Mouse (Mus musculus) testis, adult 2 months (tissue): Measurements from ENCODE around the gene Arpc3. TPM values are rescaled to one million over a fixed set of nuclear protein-coding genes. Genes with fewer than 3 reads are reported as not detected.
"Not testable (repeated sequence)": the region's sequence is repeated elsewhere in the genome, so short reads cannot be mapped to it uniquely, and the experiment has no call there.

Experiments used
- H3K27ac ChIP-seq: fragments of 200-500 bp; 2 replicates; pipeline ENCODE4 v1.5.1; 2012; ENCODE audit warnings: low read depth, low read length; ENCODE audit not compliant: control insufficient read depth, insufficient read depth
- H3K27me3 ChIP-seq: fragments of 200-500 bp; 2 replicates; pipeline ENCODE4 v1.6.1; 2012; ENCODE audit warnings: mild to moderate bottlenecking, low read length, moderate library complexity; ENCODE audit not compliant: control insufficient read depth, insufficient read depth
- H3K36me3 ChIP-seq: fragments of 200-500 bp; 2 replicates; pipeline ENCODE4 v1.6.1; 2012; ENCODE audit warnings: mild to moderate bottlenecking, low read length; ENCODE audit not compliant: control insufficient read depth, insufficient read depth
- H3K4me1 ChIP-seq: fragments of 200-500 bp; 2 replicates; pipeline ENCODE4 v1.6.1; 2012; ENCODE audit warnings: low read length; ENCODE audit not compliant: control insufficient read depth, insufficient read depth
- H3K4me3 ChIP-seq: fragments of 200-500 bp; 2 replicates; pipeline ENCODE4 v1.5.1; 2012; ENCODE audit warnings: low read depth, mild to moderate bottlenecking, low read length, moderate library complexity, mixed read lengths; ENCODE audit not compliant: control insufficient read depth
- CTCF ChIP-seq: fragments of 200-500 bp; IDR thresholded peaks from 2 replicates; pipeline ENCODE4 v1.5.1; 2012; ENCODE audit warnings: low read depth, mild to moderate bottlenecking, inconsistent platforms, low read length, moderate library complexity; ENCODE audit not compliant: control insufficient read depth, insufficient read depth, insufficient replicate concordance
- POLR2A ChIP-seq: fragments of 200-500 bp; IDR thresholded peaks from 2 replicates; pipeline ENCODE4 v1.6.1; 2012; ENCODE audit warnings: low read depth, mild to moderate bottlenecking, inconsistent platforms, low read length, moderate library complexity; ENCODE audit not compliant: control insufficient read depth
- polyA plus RNA-seq: library from polyadenylated mRNA; depleted of rRNA; stranded (reverse); fragments of >200 nt; gene quantifications from 2 replicates; pipeline ENCODE4 v1.2.3, GENCODE M21; 2012

Gene Arpc3
- polyA plus RNA-seq, 1 experiment, result 35.0 TPM

DNA sequence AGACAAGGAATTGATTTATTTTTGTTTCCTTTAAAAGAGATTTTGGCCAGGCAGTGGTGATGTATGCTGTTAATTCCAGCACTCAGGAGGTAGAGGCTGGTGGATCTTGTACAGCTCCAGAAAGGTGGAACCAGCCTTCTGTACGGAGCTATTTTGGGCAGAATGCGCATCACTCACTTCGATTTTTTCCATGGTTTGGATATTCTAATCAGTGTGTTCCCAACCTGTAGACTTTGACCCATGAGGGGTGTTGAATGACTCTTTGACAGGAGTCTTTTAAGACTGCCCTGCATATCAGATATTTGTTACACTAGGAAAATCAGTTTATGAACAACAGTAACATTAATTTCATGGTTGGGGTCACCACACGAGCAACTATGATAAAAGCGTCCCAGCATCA is 59.6 kb downstream of the Arpc3 start:
- TF ChIP-seq POLR2A, result no peak
- TF ChIP-seq CTCF, result no peak
- H3K27ac ChIP-seq, result no peak overlapping the region
- H3K4me1 ChIP-seq, result no peaks in the 10 kb centered on the region
- no peaks in the 10 kb centered on the region for H3K27me3 ChIP-seq
- H3K36me3 ChIP-seq, result peaks cover 5% of the 10 kb centered on the region
- no peak overlapping the region for H3K4me3 ChIP-seq

DNA sequence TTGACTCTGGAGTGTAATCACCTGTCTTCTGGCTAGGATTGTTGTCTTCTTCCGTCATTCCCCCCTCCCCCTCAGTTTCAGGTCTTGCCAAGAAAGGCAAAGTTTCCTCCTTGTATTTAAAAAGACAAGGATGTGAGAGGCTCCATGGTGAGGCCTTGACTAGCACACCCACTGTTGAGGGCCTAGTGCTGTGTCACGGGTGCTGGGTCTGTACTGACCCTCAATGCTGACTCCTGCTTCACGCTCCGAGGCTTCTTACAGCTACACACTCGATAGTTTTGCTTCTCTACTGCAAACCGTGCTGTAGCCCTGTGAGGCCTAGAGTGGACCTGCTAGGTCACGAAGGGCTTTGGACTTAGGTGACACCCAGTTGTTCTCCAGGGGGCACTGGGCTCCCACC is 60.5 kb downstream of the Arpc3 start:
- TF ChIP-seq CTCF (no peak), POLR2A (no peak)
- Histone ChIP-seq H3K27ac (no peak overlapping the region), H3K36me3 (peaks cover 6% of the 10 kb centered on the region), H3K4me1 (no peaks in the 10 kb centered on the region), H3K4me3 (no peak overlapping the region), H3K27me3 (no peaks in the 10 kb centered on the region)

DNA sequence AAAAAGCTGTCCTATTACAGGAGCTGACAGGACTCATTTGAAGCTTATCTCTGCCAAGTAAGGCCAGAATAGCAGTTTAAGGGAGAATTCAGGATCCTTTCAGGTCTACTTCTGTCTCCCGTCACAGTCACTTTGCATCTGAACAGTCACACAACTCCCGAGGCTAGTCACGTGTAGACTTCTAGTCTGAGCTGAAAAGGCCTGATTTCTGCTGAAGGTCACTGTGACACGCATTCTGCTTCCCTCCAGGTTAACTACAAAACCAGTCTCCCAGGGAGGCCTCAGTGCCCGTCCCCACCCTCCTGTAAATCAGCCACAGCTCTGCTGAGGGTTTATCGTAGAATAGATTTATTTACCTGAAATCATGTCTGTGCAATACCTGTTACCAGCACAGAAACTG is 61.5 kb downstream of the Arpc3 start:
- Histone ChIP-seq H3K27ac (no peak overlapping the region), H3K4me3 (no peak overlapping the region), H3K4me1 (no peaks in the 10 kb centered on the region), H3K27me3 (no peaks in the 10 kb centered on the region), H3K36me3 (peaks cover 6% of the 10 kb centered on the region)
- no peak for TF ChIP-seq CTCF
- TF ChIP-seq POLR2A, result no peak

DNA sequence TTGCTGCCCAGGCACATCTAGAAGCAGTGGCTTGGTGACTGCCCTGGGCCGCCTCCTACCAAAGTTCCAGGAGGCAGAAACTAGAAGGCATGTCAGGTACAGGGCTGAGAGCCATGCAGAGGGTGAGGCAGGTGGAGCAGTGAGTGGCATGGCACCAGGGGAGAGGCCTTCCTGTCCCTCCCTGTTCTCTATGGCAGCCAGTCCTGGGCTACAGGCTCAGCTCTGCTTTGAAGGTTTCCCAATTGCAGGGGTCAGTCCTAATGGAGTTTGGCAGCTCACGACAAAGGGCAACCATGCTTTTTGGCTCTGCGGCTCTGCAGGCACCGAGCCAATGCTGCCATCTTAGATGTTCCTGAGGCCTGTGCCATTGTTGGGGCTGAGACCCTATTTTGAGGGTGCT is 62.8 kb downstream of the Arpc3 start:
- H3K4me1 ChIP-seq, result no peaks in the 10 kb centered on the region
- TF ChIP-seq CTCF (no peak), POLR2A (no peak)
- no peaks in the 10 kb centered on the region for H3K27me3 ChIP-seq
- peaks cover 10% of the 10 kb centered on the region for H3K36me3 ChIP-seq
- H3K4me3 ChIP-seq, result no peak overlapping the region
- H3K27ac ChIP-seq, result no peak overlapping the region

DNA sequence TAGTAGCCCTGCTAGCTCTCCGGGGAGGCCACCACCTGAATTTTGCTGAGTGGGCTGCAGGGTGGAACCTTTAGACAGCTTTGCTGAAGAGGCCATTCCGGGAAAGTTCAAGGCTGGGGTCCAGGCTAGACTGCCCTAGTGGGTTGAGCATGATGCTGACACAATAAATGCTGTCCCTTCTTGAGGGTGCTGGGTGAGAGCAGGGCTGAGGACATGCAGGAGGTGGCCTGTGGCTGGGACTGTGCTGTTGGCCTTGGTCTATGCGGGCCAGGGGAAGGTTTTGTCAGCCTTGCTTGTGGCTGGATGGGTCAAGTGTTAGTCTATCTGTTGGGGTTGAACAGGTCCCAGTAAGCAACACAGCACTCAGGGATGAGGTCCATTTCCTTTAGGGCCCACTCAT is 63.2 kb downstream of the Arpc3 start:
- TF ChIP-seq POLR2A (no peak), CTCF (no peak)
- no peak overlapping the region for H3K27ac ChIP-seq
- H3K27me3 ChIP-seq, result no peaks in the 10 kb centered on the region
- H3K4me1 ChIP-seq, result no peaks in the 10 kb centered on the region
- peaks cover 10% of the 10 kb centered on the region for H3K36me3 ChIP-seq
- no peak overlapping the region for H3K4me3 ChIP-seq

DNA sequence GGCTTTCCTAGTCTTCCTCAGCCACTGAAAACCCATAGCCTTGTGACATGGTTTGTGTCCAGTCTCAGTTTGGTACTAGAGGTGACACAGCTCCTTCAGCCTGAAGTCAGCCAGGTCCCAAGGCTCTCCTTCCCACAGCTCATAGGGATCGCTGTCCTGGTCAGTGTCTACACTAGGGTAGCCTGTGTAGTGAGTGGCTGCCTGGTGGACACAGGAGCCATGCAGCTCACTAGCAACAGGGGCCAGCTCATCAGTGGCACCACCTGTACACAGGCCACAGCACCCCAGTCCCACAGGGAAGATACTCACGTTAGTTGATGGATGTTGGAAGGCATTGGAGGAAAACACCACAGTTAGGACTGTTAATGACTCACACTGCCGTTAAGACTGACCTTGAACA is 63.9 kb downstream of the Arpc3 start:
- Histone ChIP-seq H3K27ac (no peak overlapping the region), H3K4me3 (no peak overlapping the region), H3K4me1 (no peaks in the 10 kb centered on the region), H3K27me3 (no peaks in the 10 kb centered on the region), H3K36me3 (peaks cover 11% of the 10 kb centered on the region)
- no peak for TF ChIP-seq POLR2A
- TF ChIP-seq CTCF, result no peak

DNA sequence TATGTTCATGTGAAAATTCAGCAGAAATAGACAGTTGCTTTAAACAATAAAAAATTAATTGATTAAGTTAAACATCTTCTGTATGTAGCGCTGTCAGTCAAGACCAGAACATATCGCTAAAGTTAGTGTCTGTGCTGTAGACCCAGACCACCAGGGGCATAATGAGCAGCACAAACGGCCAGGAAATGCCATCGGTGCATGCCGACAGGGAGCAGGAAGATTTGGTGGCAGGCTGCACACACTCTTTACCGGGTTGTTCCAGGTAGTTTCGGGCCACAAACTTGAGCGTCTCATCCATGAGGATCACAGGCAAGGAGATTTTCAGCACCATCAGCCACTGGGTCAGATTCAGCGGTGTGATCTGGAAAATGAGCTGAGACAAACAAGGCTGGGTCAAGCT is 65.4 kb downstream of the Arpc3 start:
- H3K4me1 ChIP-seq, H3K27me3 ChIP-seq, H3K4me3 ChIP-seq, H3K27ac ChIP-seq: not testable (repeated sequence)
- peaks cover 14% of the 10 kb centered on the region for H3K36me3 ChIP-seq

DNA sequence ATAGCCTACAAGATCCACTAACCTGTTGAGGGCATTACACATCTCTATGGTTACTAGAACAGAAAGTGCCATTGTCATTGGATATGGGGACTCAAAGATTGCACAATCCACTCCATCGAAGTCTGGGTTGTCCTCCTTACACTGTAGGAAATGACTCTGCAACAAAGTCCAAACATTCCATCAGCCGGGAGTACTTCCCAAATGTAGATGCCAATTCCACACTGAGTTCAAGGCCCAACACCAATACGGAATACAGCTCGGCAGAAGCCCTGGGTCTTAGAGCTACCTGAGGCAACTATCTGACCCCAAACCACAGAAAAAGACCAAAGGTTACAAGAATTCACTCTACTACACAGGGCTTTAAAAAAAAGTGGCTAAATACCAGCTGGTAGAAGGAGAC is 66.4 kb downstream of the Arpc3 start:
- H3K27ac ChIP-seq, result no peak overlapping the region
- no peaks in the 10 kb centered on the region for H3K4me1 ChIP-seq
- H3K36me3 ChIP-seq, result peaks cover 17% of the 10 kb centered on the region
- H3K27me3 ChIP-seq, result no peaks in the 10 kb centered on the region
- H3K4me3 ChIP-seq, result no peak overlapping the region
- TF ChIP-seq CTCF, result no peak
- no peak for TF ChIP-seq POLR2A
